Mouse (Mus musculus) bone marrow, adult 2 months (tissue): Measurements from ENCODE around the gene Ackr3.

Source experiments
- CTCF ChIP-seq: fragments of 200-500 bp; IDR thresholded peaks from 2 replicates; pipeline ENCODE4 v1.5.1; 2011; ENCODE audit warnings: low read length, control low read depth; ENCODE audit not compliant: control insufficient read depth, insufficient read depth
- POLR2A ChIP-seq: fragments of 200-500 bp; IDR thresholded peaks from 2 replicates; pipeline ENCODE4 v1.6.1; 2011; ENCODE audit warnings: low read depth, mild to moderate bottlenecking, control low read depth, low read length, borderline replicate concordance; ENCODE audit not compliant: control insufficient read depth

- TF ChIP-seq CTCF: no peak
- no peak for TF ChIP-seq POLR2A
These were observed 43.9 kb upstream of the Ackr3 start for GRCm38 (mm10) chr1:90159927-90160326.
